Mouse (Mus musculus) olfactory bulb, adult 2 months (tissue): ENCODE results near the gene Sgo1.
"Not testable (repeated sequence)": the region's sequence is repeated elsewhere in the genome, so short reads cannot be mapped to it uniquely, and the experiment has no call there.

ENCODE experiments used
- CTCF ChIP-seq: fragments of 200-500 bp; IDR thresholded peaks from 2 replicates; pipeline ENCODE4 v1.5.1; 2012; ENCODE audit warnings: low read depth, mild to moderate bottlenecking, low read length, moderate library complexity; ENCODE audit not compliant: insufficient read depth
- POLR2A ChIP-seq: fragments of 200-500 bp; IDR thresholded peaks from 2 replicates; pipeline ENCODE4 v1.6.1; 2012; ENCODE audit warnings: mild to moderate bottlenecking, low read depth, low read length, moderate library complexity; ENCODE audit not compliant: insufficient read depth

DNA sequence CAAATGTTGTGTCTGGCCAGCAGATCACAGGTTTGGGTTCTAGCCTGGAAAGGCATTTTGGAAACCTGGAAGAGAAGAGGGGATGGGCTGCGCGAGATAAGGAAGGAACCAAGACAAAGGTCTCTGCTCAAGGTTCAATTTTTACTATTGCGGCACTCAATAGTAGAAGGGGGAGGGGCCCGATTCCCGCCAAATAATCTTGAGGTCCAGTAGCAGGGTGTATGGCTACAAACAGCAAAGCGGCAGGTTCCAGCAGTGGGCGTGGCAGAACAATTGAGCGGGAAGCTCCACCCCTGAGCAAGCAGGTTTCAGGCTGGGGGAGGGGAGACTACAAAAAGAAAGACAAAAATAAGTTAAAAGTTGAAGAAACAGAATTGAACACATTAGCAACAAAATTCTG lies 8.4 kb upstream of the Sgo1 start:
- not testable (repeated sequence) for TF ChIP-seq CTCF, POLR2A
